Mouse (Mus musculus) stomach, embryonic 14.5 days (tissue): ENCODE data around the gene Cux1. TPM values are rescaled to one million over a fixed set of nuclear protein-coding genes. Genes with fewer than 3 reads are reported as not detected.
"Not testable (repeated sequence)": the region's sequence is repeated elsewhere in the genome, so short reads cannot be mapped to it uniquely, and the experiment has no call there.

Source experiments
- ATAC-seq: fragments of 200-750 bp; cut with Nextera tagmentation; 2 replicates; pipeline ENCODE4 v1.8.0; 2017; ENCODE audit warnings: low read depth, moderate TSS enrichment; ENCODE audit not compliant: insufficient number of reproducible peaks, insufficient read depth, low FRiP score
- H3K27ac ChIP-seq: fragments of 300-500 bp; sonication (generic); 2 replicates; pipeline ENCODE4 v1.5.1; 2014; ENCODE audit warnings: mild to moderate bottlenecking, low read length, moderate library complexity, mixed read lengths
- H3K27me3 ChIP-seq: fragments of 300-500 bp; sonication (generic); 2 replicates; pipeline ENCODE4 v1.6.1; 2014; ENCODE audit warnings: low read length, control low read depth, mixed read lengths; ENCODE audit not compliant: control insufficient read depth, insufficient read depth
- H3K36me3 ChIP-seq: fragments of 300-500 bp; sonication (generic); 2 replicates; pipeline ENCODE4 v1.6.1; 2014; ENCODE audit warnings: mild to moderate bottlenecking, control low read depth, low read length, moderate library complexity, mixed read lengths; ENCODE audit not compliant: control insufficient read depth, insufficient read depth
- H3K4me1 ChIP-seq: fragments of 300-500 bp; sonication (generic); 2 replicates; pipeline ENCODE4 v1.6.1; 2014; ENCODE audit warnings: low read length, control low read depth, mixed read lengths; ENCODE audit not compliant: control insufficient read depth, insufficient read depth
- H3K4me2 ChIP-seq: fragments of 300-500 bp; sonication (generic); replicated peaks from 2 replicates; pipeline ENCODE4 v1.6.1; 2014; ENCODE audit warnings: low read depth, low read length, control low read depth
- H3K4me3 ChIP-seq: fragments of 300-500 bp; sonication (generic); 2 replicates; pipeline ENCODE4 v1.5.1; 2014; ENCODE audit warnings: low read depth, low read length, control low read depth
- H3K9ac ChIP-seq: fragments of 300-500 bp; sonication (generic); replicated peaks from 2 replicates; pipeline ENCODE4 v1.6.1; 2014; ENCODE audit warnings: low read depth, mild to moderate bottlenecking, control low read depth, low read length, moderate library complexity, mixed read lengths
- H3K9me3 ChIP-seq: fragments of 300-500 bp; sonication (generic); 2 replicates; pipeline ENCODE4 v1.6.1; 2016; ENCODE audit warnings: low read depth, low read length, control low read depth; ENCODE audit not compliant: control insufficient read depth
- WGBS: fragments of 180-500 bp; shearing (Covaris S2); extraction: QIAGEN DNeasy Blood & Tissue Kit; methylation state at CpG from one replicate; pipeline ENCODE4 v1.1.7; 2014; 5-methylcytosine and 5-hydroxymethylcytosine counted together
- polyA plus RNA-seq: library from polyadenylated mRNA; unstranded; fragments of >200 nt; fragmentation: Nextera tagmentation; extraction: Ambion mirVana; gene quantifications from 2 replicates; pipeline ENCODE4 v1.2.1, GENCODE M21; 2014

The Cux1 gene
- polyA plus RNA-seq, 1 experiment from 2014 or later, result 92.8 TPM

GRCm38 (mm10) chr5:136475161-136475560 lies 92.1 kb downstream of the Cux1 start:
- H3K4me2 ChIP-seq, result no peak overlapping the region
- WGBS, result 83% methylated on average over 1 of the region's 1 CpGs
- ATAC-seq, result no peak
- no peak overlapping the region for H3K9ac ChIP-seq
- no peaks in the 10 kb centered on the region for H3K27me3 ChIP-seq
- H3K4me3 ChIP-seq, result no peak overlapping the region
- no peak overlapping the region for H3K27ac ChIP-seq
- H3K9me3 ChIP-seq, result no peaks in the 10 kb centered on the region
- H3K4me1 ChIP-seq, result peaks cover 32% of the 10 kb centered on the region
- H3K36me3 ChIP-seq, result peaks cover 4% of the 10 kb centered on the region; the same call in 1 of the 2 replicates

DNA sequence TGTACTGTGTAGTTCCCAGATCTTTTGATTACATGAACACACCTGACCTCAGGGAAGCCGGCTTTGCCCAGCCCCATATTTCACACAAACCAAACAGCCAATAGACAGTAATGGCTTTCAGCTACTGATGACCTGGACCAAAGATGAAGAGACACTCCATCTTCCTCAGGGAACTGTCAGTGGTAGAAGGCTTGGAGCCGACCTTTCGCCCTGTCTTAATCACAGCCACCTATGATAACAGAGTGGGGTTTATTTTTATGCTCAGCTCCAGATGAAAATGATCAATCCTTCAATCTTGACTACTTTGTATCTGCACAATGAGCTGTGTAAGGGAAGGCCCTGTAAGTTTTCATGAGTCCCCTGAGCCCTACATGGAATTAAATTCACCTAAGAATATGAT lies 93.2 kb downstream of the Cux1 start:
- Histone ChIP-seq H3K36me3 (peaks cover 4% of the 10 kb centered on the region; the same call in 1 of the 2 replicates), H3K27ac (no peak overlapping the region), H3K4me3 (no peak overlapping the region), H3K9me3 (no peaks in the 10 kb centered on the region), H3K4me2 (no peak overlapping the region), H3K27me3 (no peaks in the 10 kb centered on the region), H3K9ac (no peak overlapping the region), H3K4me1 (peaks cover 37% of the 10 kb centered on the region)
- 33% methylated on average over 3 of the region's 3 CpGs for WGBS
- no peak for ATAC-seq

DNA sequence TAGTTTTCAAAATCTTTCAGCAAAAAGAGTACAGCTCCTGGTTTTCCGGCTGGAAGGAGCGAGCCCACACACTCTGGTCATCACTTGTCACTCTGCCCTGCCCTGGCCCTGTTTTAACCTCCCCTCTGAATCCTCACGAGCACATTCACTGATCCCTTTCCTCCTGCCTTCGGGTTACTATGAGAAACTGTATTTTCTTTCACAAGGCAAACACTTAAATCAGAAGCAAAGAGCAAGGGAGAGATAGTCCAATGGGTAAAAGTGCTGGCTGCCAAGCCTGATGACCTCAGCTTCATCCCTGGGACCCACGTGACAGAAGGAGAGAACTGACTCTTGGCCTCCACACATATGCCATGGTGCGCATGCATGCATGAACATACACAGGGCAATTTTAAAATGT lies 94.0 kb downstream of the Cux1 start:
- H3K9me3 ChIP-seq, result no peaks in the 10 kb centered on the region
- 0 out of 2 replicates have a peak, but pooled peaks have one; percentile 49 for ATAC-seq
- H3K9ac ChIP-seq, result no peak overlapping the region
- WGBS, result 21% methylated on average over 6 of the region's 6 CpGs
- H3K4me2 ChIP-seq, result no peak overlapping the region; the same call in 1 of the 2 replicates
- H3K27ac ChIP-seq, result peak overlapping the region; percentile 81
- no peak overlapping the region for H3K4me3 ChIP-seq
- H3K27me3 ChIP-seq, result no peaks in the 10 kb centered on the region
- H3K36me3 ChIP-seq, result peaks cover 4% of the 10 kb centered on the region; the same call in 1 of the 2 replicates
- peaks cover 37% of the 10 kb centered on the region for H3K4me1 ChIP-seq

DNA sequence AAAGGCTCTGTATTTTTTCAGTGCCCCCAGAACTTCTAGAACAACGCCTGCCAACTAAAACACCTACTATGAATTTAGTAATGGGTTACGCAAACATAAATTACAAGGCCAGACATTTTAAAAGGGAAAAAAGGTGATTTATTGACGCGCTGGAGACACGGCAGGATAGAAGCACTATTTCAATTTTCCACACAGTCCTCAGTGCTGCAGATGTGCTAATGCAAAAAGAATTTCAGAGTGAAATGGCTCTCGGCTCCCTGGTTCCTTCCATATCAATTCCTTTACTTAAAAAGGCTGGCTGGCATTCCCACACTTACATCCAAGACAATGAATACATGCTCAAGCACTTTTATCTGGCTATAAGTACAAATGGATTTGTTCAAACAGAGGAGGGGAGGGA lies 94.4 kb downstream of the Cux1 start:
- H3K27ac ChIP-seq, result peak overlapping the region; percentile 81
- H3K36me3 ChIP-seq, result peaks cover 4% of the 10 kb centered on the region; the same call in 1 of the 2 replicates
- peak; percentile 77; the same call in 1 of the 2 replicates for ATAC-seq
- H3K4me3 ChIP-seq, result no peak overlapping the region
- H3K27me3 ChIP-seq, result no peaks in the 10 kb centered on the region
- H3K9ac ChIP-seq, result no peak overlapping the region
- WGBS, result 24% methylated on average over 6 of the region's 6 CpGs
- peaks cover 42% of the 10 kb centered on the region for H3K4me1 ChIP-seq
- H3K4me2 ChIP-seq, result no peak overlapping the region; the same call in 1 of the 2 replicates
- no peaks in the 10 kb centered on the region for H3K9me3 ChIP-seq

- H3K27me3 ChIP-seq, ATAC-seq, H3K9ac ChIP-seq, H3K36me3 ChIP-seq, H3K9me3 ChIP-seq, H3K27ac ChIP-seq, H3K4me2 ChIP-seq, H3K4me3 ChIP-seq: not testable (repeated sequence)
- 35% methylated on average over 2 of the region's 2 CpGs for WGBS
- H3K4me1 ChIP-seq, result peaks cover 55% of the 10 kb centered on the region
These were observed 96.1 kb downstream of the Cux1 start for GRCm38 (mm10) chr5:136470985-136471735.

DNA sequence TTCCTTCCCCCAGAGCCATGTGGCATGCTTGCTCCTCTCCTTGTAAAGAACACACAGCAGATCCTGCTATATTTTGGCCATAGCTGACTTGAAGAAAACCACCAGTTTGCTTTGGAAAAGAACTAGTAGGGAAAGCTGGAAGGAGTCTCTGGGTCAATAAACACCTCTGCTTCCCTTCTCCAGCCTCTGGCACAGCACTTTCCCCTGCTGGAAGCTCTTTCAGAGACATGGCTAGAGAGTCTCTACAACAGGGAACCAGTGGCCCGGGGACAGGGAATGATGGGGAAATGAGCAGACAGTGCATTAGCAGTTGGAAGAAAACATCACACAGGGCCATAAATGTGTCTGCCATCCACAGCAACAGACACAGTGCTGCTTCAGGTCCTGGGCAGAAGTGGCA lies 98.0 kb downstream of the Cux1 start:
- Histone ChIP-seq H3K27me3 (no peaks in the 10 kb centered on the region), H3K36me3 (no peaks in the 10 kb centered on the region), H3K4me2 (no peak overlapping the region), H3K9ac (no peak overlapping the region), H3K4me1 (peaks cover 70% of the 10 kb centered on the region), H3K4me3 (no peak overlapping the region), H3K27ac (peak overlapping the region; percentile 21; the same call in 1 of the 2 replicates), H3K9me3 (no peaks in the 10 kb centered on the region)
- ATAC-seq, result no peak
- 59% methylated on average over 1 of the region's 1 CpGs for WGBS

- no peaks in the 10 kb centered on the region for H3K9me3 ChIP-seq
- no peak overlapping the region for H3K9ac ChIP-seq
- no peaks in the 10 kb centered on the region for H3K36me3 ChIP-seq
- peak; percentile 66; the same call in 1 of the 2 replicates for ATAC-seq
- peak overlapping the region; percentile 82 for H3K27ac ChIP-seq
- H3K4me1 ChIP-seq, result peaks cover 66% of the 10 kb centered on the region
- H3K4me3 ChIP-seq, result no peak overlapping the region
- no peaks in the 10 kb centered on the region for H3K27me3 ChIP-seq
- peak overlapping the region; percentile 14; the same call in 1 of the 2 replicates for H3K4me2 ChIP-seq
- WGBS, result 5% methylated on average over 6 of the region's 8 CpGs
These were observed 99.8 kb downstream of the Cux1 start for GRCm38 (mm10) chr5:136467360-136467999.

DNA sequence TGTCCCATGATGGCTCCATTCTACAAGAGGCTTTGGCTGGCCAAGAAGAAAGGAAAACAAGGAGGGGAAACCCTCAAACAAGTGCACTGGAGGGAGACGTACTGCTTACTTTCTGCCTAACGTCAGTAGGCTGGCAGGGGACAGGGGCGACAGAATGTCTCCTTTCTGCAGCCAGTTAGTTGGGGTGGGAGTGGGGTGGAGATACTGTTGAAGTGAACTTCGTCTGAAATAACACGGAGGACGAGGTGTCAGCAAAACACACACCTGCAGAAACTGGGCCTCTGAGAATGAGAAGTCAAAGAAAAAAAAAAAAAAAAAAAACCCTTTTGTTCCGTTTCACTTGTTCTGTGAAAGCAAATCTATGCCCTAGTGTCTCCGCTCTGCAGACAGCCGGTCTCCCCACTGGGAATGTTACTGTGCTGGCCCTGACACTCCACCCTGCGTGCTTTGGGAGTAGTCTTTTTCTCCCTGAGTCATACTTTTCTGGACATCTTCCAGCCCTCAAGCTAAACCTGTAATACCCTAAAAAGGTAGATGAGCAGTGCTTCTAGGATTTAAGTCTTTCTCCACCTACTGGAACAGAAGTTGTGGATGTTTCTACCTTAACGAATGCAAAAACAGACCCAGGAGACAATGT lies 101.4 kb downstream of the Cux1 start:
- WGBS, result 31% methylated on average over 11 of the region's 11 CpGs
- H3K36me3 ChIP-seq, result no peaks in the 10 kb centered on the region
- peaks cover 58% of the 10 kb centered on the region for H3K4me1 ChIP-seq
- H3K9ac ChIP-seq, result no peak overlapping the region
- no peak overlapping the region for H3K4me3 ChIP-seq
- no peak overlapping the region for H3K4me2 ChIP-seq
- no peaks in the 10 kb centered on the region for H3K27me3 ChIP-seq
- no peak for ATAC-seq
- peak overlapping the region; percentile 79 for H3K27ac ChIP-seq
- H3K9me3 ChIP-seq, result no peaks in the 10 kb centered on the region
